Mouse (Mus musculus) bone marrow macrophage, adult 2 months (primary cell): ENCODE results near the gene 9430015G10Rik.

Experiments
- CTCF ChIP-seq: IDR thresholded peaks from 2 replicates; pipeline ENCODE4 v1.5.1; 2012; ENCODE audit warnings: low read depth, mild to moderate bottlenecking, low read length, moderate library complexity
- POLR2A ChIP-seq: IDR thresholded peaks from 2 replicates; pipeline ENCODE4 v1.6.1; 2012; ENCODE audit warnings: mild to moderate bottlenecking, low read depth, low read length, borderline replicate concordance

GRCm38 (mm10) chr4:156135112-156135511 lies 25.3 kb downstream of the 9430015G10Rik start:
- TF ChIP-seq CTCF (no peak), POLR2A (no peak)
